Mouse (Mus musculus): Measurements from ENCODE around the gene Dcdc2b. TPM values are rescaled to one million over a fixed set of nuclear protein-coding genes. Genes with fewer than 3 reads are reported as not detected.
A peak's percentile ranks its signal among the peaks of the same experiment; 100 is the strongest.

Dcdc2b gene
- 1.7 and 2.3 TPM in 2 replicates for polyA plus RNA-seq (2015; fragmentation: Nextera tagmentation; extraction: Ambion mirVana)

GRCm38 (mm10) chr4:129614093-129614492 is at the start of gene Dcdc2b:
Dcdc2b (minus strand) TSS chr4:129614257.
- H3K9me3 ChIP-seq: no peaks in the 10 kb centered on the region
- ATAC-seq (ENCODE audit: low FRiP score, low read depth): no peak
- H3K9ac ChIP-seq: no peak within 1 kb of the TSS; the same call in 1 of the 2 replicates
- H3K4me2 ChIP-seq (replicated peaks): no peak within 1 kb of the TSS
- H3K27ac ChIP-seq: no peak within 1 kb of the TSS
- 83% methylated on average over 6 of the region's 6 CpGs for WGBS
- H3K4me3 ChIP-seq: no peak within 1 kb of the TSS
- H3K4me1 ChIP-seq: peaks cover 9% of the 10 kb centered on the region
- peaks cover 38% of the 10 kb centered on the region for H3K36me3 ChIP-seq
- H3K27me3 ChIP-seq: no peaks in the 10 kb centered on the region

- no peak for ATAC-seq (ENCODE audit: low FRiP score, low read depth)
- no peak overlapping the region for H3K9ac ChIP-seq
- H3K27me3 ChIP-seq: no peaks in the 10 kb centered on the region
- peaks cover 9% of the 10 kb centered on the region; the same call in 1 of the 2 replicates for H3K4me1 ChIP-seq
- H3K9me3 ChIP-seq: no peaks in the 10 kb centered on the region
- H3K36me3 ChIP-seq: peaks cover 68% of the 10 kb centered on the region
- no peak overlapping the region for H3K4me2 ChIP-seq (replicated peaks)
- H3K27ac ChIP-seq: no peak overlapping the region; the same call in 1 of the 2 replicates
- 69% methylated on average over 3 of the region's 3 CpGs for WGBS
- no peak overlapping the region for H3K4me3 ChIP-seq
These were observed 48.3 kb upstream of the Dcdc2b start for GRCm38 (mm10) chr4:129662255-129662813.

DNA sequence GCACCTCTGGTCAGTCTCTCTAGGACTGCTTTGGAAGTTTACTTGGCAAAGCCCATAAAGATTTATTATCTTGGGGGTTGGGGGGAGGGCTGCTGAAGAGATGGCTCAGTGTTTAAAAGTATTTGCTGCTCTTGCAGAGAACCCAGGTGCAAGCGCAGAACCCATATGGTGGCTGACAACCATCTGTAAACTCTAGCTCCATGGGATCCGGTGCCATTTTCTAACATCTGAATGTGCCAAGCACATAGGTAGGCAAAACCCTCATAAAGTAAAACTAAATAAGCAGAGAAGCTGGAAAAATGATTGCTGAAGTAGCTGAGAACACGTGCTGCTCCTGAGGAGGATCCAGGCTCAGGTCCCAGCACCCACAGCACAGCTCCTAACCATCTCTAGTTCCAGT is 47.5 kb upstream of the Dcdc2b start:
- ATAC-seq (ENCODE audit: low FRiP score, low read depth): no peak
- no peaks in the 10 kb centered on the region for H3K9me3 ChIP-seq
- peaks cover 9% of the 10 kb centered on the region; the same call in 1 of the 2 replicates for H3K4me1 ChIP-seq
- WGBS: 73% methylated on average over 3 of the region's 3 CpGs
- no peak overlapping the region for H3K4me3 ChIP-seq
- no peaks in the 10 kb centered on the region for H3K27me3 ChIP-seq
- H3K4me2 ChIP-seq (replicated peaks): no peak overlapping the region
- H3K27ac ChIP-seq: no peak overlapping the region; the same call in 1 of the 2 replicates
- H3K36me3 ChIP-seq: peaks cover 71% of the 10 kb centered on the region
- H3K9ac ChIP-seq: no peak overlapping the region

DNA sequence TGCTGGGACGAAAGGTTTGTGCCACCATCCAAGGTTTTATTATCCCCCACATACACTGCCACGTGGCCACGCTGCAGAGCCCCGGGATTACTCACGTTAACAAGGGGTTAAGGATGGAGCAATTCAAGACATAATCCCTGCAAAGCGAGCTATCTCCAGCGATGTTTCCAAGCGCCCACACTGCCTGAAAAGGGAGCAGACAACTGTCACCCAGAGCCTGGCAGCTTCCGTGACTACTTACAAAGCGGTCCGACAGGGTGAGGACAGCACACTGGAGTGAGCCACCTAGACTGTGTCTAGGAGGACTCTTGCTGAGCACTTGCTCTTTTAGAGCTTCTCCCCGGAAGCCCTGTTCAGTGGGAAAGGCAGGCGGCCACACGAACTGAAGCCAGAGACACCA is 40.7 kb upstream of the Dcdc2b start:
- H3K4me3 ChIP-seq: no peak overlapping the region
- no peak overlapping the region for H3K9ac ChIP-seq
- peaks cover 97% of the 10 kb centered on the region for H3K36me3 ChIP-seq
- no peak for ATAC-seq (ENCODE audit: low FRiP score, low read depth)
- no peaks in the 10 kb centered on the region for H3K4me1 ChIP-seq
- no peaks in the 10 kb centered on the region for H3K9me3 ChIP-seq
- WGBS: 94% methylated on average over 14 of the region's 14 CpGs
- no peaks in the 10 kb centered on the region for H3K27me3 ChIP-seq
- H3K4me2 ChIP-seq (replicated peaks): no peak overlapping the region
- H3K27ac ChIP-seq: no peak overlapping the region

DNA sequence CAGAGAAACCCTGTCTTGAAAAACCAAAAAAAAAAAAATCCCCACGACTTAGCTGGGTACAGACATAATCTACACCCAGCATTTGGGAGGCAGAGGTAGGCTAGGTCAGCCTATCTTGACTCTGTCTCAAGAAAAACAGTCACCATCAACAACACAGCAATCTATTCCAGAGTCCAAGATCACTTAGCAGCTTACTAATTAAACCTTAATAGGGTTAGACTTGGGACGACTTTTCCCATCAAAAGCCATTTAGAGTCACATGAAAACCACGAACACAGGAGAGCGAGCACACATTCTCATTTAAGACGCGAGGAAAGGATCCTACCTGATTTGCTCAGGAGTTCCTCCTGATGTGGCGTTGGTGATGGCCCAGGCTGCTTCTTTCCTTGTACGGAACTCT is 36.3 kb upstream of the Dcdc2b start:
- WGBS: 95% methylated on average over 8 of the region's 8 CpGs
- no peak overlapping the region for H3K4me3 ChIP-seq
- H3K9ac ChIP-seq: no peak overlapping the region
- no peaks in the 10 kb centered on the region for H3K4me1 ChIP-seq
- H3K27me3 ChIP-seq: no peaks in the 10 kb centered on the region
- no peaks in the 10 kb centered on the region for H3K9me3 ChIP-seq
- no peak for ATAC-seq (ENCODE audit: low FRiP score, low read depth)
- no peak overlapping the region for H3K27ac ChIP-seq
- no peak overlapping the region for H3K4me2 ChIP-seq (replicated peaks)
- H3K36me3 ChIP-seq: peaks cover 97% of the 10 kb centered on the region

DNA sequence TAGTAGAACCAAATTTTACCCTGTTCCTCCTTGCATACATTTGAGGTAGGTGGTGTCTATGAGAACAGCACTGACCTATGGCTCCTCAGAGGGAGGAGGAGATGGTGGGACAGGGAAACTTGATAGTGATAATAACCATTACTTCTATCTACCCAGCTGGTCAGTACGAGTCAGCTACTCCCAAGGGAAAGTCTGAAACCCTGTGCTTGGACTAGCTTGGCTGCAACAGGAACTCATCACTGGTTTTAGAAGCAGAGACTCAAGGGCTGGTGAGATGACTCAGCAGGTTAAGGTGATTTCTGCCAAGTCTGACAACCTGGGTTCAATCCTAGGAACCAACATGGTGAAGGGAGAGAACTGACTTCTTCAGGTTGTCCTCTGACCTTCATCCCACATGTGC is 34.6 kb upstream of the Dcdc2b start:
- 80% methylated on average over 1 of the region's 1 CpGs for WGBS
- no peak overlapping the region for H3K9ac ChIP-seq
- no peaks in the 10 kb centered on the region for H3K9me3 ChIP-seq
- ATAC-seq (ENCODE audit: low FRiP score, low read depth): no peak
- H3K4me3 ChIP-seq: no peak overlapping the region
- peaks cover 93% of the 10 kb centered on the region for H3K36me3 ChIP-seq
- H3K4me2 ChIP-seq (replicated peaks): no peak overlapping the region
- H3K27ac ChIP-seq: no peak overlapping the region
- H3K4me1 ChIP-seq: no peaks in the 10 kb centered on the region
- H3K27me3 ChIP-seq: no peaks in the 10 kb centered on the region

DNA sequence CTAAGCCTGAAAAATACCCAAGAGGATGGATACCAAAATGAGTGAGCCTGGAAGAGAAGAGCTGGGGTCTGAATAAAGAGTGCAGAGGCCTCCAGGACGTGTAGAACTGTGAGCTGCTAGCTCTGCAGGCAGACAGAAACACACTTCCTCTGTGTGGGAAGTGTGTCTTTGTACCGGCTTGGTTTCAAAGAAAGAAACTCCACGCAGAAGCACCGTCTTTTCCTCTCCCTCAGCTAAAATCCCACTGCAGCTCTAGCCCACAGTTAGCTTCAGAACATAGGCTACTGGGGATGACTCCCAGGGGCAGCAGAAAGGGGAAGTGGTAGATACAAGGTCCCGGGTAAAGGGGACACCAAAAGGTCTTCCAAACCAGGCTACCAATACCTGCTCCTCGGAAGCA is 31.1 kb upstream of the Dcdc2b start:
- H3K27me3 ChIP-seq: no peaks in the 10 kb centered on the region
- no peak overlapping the region for H3K4me3 ChIP-seq
- 89% methylated on average over 6 of the region's 6 CpGs for WGBS
- ATAC-seq (ENCODE audit: low FRiP score, low read depth): no peak
- no peak overlapping the region for H3K27ac ChIP-seq
- no peak overlapping the region for H3K9ac ChIP-seq
- H3K4me1 ChIP-seq: peaks cover 6% of the 10 kb centered on the region
- H3K36me3 ChIP-seq: peaks cover 61% of the 10 kb centered on the region
- no peak overlapping the region for H3K4me2 ChIP-seq (replicated peaks)
- no peaks in the 10 kb centered on the region for H3K9me3 ChIP-seq

GRCm38 (mm10) chr4:129641756-129642155 is 27.7 kb upstream of the Dcdc2b start:
- Histone ChIP-seq H3K27ac (no peak overlapping the region), H3K4me2 (replicated peaks) (peak overlapping the region; percentile 46), H3K9ac (peak overlapping the region; percentile 21; the same call in 1 of the 2 replicates), H3K9me3 (no peaks in the 10 kb centered on the region), H3K4me3 (peak overlapping the region; percentile 71), H3K27me3 (no peaks in the 10 kb centered on the region), H3K36me3 (peaks cover 55% of the 10 kb centered on the region), H3K4me1 (peaks cover 33% of the 10 kb centered on the region)
- no peak for ATAC-seq (ENCODE audit: low FRiP score, low read depth)
- 36% methylated on average over 5 of the region's 5 CpGs for WGBS

DNA sequence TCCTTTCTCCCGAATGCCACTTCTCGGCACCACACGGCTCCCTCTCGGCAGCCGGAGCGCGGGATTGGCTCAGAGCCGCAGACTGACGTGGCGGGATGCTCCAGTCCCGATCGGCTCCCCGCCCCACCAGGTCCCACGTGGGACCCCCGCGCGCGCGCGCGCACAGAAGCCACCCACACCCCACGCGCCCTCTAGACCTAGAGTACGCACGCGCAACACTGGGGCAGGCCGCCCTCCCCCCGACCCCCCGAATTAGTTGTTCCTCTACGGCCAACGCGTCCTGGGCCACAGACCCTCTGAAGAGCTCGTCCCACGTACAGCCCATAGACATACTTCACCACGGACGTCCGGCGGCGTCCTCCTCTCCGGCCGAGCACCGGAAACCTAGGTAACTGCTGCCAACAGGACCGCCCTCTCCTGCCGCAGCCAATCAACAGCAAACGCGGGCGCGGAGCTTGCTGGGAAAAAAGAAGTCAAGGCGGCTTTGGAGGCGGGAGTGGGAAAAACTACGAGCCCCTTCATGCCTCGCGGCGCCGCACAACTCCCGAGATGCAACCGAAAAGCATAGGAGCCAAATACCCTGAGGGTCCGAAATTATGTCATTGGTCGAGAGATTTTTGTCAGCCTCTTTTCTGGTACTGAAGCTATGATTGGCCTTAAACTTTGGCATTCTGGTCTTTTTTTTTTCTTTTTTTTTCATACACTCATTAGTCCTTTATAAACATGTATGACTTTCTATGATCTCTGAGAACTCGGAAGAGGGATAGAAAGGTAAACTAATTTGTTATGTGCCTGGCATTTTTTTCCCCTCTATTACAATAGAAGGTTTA is 26.8 kb upstream of the Dcdc2b start, which contains the start of gene Txlna:
Gene Txlna, minus strand, starts transcription at position 428 of the 830 bp plus-strand sequence.
- H3K4me3 ChIP-seq: peak within 1 kb of the TSS; percentile 71
- H3K4me2 ChIP-seq (replicated peaks): peak within 1 kb of the TSS; percentile 95
- peaks cover 33% of the 10 kb centered on the region for H3K4me1 ChIP-seq
- WGBS: under 1% methylated on average over 59 of the region's 60 CpGs
- H3K9me3 ChIP-seq: no peaks in the 10 kb centered on the region
- H3K27ac ChIP-seq: peak within 1 kb of the TSS; percentile 90
- peaks cover 55% of the 10 kb centered on the region for H3K36me3 ChIP-seq
- no peaks in the 10 kb centered on the region for H3K27me3 ChIP-seq
- H3K9ac ChIP-seq: peak within 1 kb of the TSS; percentile 87
- ATAC-seq (ENCODE audit: low FRiP score, low read depth): peak; percentile 95

DNA sequence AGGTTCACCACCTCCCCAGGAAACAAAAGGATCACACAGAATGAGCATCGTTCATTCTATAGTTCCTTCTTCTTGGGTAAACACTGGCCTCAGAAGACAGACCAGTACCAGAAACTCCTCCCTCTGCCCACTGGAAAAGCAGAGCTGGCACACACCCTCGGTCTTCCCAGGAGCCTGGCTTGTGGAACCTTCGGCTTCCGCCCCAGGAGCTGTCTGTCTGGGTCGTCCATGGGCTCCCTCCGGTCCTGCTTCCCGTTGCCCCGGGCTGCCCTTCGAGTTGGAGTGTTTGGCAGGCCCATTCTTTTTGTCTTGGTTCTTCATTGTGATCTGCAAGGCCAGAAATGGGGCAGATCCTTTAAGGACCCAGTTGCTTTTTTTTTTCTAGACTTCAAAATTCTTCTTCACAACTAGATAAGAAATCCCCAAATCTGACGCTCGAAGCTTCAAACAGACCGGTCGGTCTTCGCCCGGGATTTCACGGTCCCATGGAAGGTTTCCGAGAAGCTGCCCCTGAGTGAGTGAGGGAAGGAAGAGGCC is 26.1 kb upstream of the Dcdc2b start:
- ATAC-seq (ENCODE audit: low FRiP score, low read depth): no peak
- Histone ChIP-seq H3K4me1 (peaks cover 33% of the 10 kb centered on the region), H3K9ac (peak overlapping the region; percentile 87), H3K36me3 (peaks cover 55% of the 10 kb centered on the region), H3K27me3 (no peaks in the 10 kb centered on the region), H3K4me3 (peak overlapping the region; percentile 71), H3K27ac (peak overlapping the region; percentile 90), H3K4me2 (replicated peaks) (peak overlapping the region; percentile 95), H3K9me3 (no peaks in the 10 kb centered on the region)
- WGBS: 5% methylated on average over 17 of the region's 17 CpGs

DNA sequence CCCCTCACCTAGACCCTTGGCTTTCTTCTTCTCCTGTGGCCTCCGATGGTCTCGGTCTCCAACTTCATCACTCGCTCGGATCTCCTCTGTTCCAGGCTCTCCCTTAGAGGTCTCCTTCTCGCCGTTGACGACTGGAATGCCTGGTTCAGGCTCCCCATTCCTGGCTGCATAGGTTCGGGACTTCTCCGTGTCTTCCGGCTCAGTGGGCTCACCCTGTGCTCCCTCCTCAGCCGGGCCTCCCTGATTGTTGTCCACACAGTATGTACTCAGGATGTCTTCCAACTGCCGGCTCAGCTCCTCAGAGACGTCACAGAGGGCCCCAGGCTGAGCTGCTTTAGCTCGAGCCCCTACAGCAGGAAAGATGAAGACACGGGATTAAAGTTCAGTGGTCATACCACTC is 25.2 kb upstream of the Dcdc2b start:
- Histone ChIP-seq H3K9ac (peak overlapping the region; percentile 87), H3K4me3 (peak overlapping the region; percentile 71), H3K36me3 (peaks cover 55% of the 10 kb centered on the region), H3K27ac (no peak overlapping the region), H3K4me1 (peaks cover 33% of the 10 kb centered on the region), H3K9me3 (no peaks in the 10 kb centered on the region), H3K27me3 (no peaks in the 10 kb centered on the region), H3K4me2 (replicated peaks) (peak overlapping the region; percentile 95)
- WGBS: 89% methylated on average over 15 of the region's 15 CpGs
- ATAC-seq (ENCODE audit: low FRiP score, low read depth): no peak

DNA sequence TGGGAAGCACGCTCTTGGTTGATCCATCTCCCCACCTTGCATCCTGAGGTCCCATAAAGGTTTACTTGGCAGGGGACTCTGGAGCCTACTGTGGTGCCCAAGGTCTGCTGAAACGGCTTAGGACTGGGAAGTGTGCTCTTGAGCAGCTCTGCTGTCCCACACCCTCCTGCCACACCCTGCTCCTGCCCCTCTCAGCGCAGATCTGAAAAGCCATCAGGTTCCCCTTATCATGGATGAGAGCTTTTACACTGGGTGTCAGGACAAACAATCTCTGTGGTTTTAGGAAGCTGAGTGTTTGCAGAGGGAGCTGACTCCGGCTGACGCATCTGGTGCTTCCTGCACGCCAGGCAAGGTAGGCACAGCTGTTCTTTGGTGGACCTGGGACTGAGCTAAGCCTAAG is 19.8 kb upstream of the Dcdc2b start:
- Histone ChIP-seq H3K9me3 (no peaks in the 10 kb centered on the region), H3K4me1 (peaks cover 15% of the 10 kb centered on the region), H3K27me3 (no peaks in the 10 kb centered on the region), H3K27ac (no peak overlapping the region), H3K4me3 (no peak overlapping the region), H3K36me3 (peaks cover 97% of the 10 kb centered on the region), H3K9ac (no peak overlapping the region), H3K4me2 (replicated peaks) (no peak overlapping the region)
- ATAC-seq (ENCODE audit: low FRiP score, low read depth): no peak
- WGBS: 94% methylated on average over 6 of the region's 6 CpGs
